Mouse (Mus musculus) ES-Bruce4 (cell line): ENCODE measurements around the gene Surf2.

Source experiments
- CTCF ChIP-seq: IDR thresholded peaks from one replicate; pipeline ENCODE4 v1.8.1; 2011; ENCODE audit warnings: low read depth, low read length
- POLR2A ChIP-seq: IDR thresholded peaks from one replicate; pipeline ENCODE4 v1.8.1; 2011; ENCODE audit warnings: low read length; ENCODE audit not compliant: insufficient read depth

DNA sequence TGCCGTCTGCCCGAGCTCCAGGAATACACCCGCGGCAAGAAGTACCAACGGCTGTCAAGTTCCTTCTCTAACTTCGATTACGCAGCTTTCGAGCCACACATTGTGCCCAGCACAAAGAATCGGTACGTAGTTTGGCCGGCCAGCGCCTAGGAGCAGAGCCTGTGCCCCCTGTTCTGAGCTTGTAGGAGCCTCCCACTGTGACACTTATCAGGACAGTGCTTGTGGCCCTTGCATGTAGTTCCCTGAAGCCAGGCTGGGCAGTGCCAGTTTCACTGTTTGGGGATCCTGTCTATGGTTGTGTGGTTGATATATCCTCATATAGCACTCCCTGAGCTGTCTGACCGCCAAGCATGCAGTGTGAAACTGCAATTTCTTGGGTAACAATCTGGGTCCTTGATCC, 571 bp downstream of the Surf2 start:
- TF ChIP-seq POLR2A = no peak
- TF ChIP-seq CTCF = no peak
